Mouse (Mus musculus) hindbrain, embryonic 15.5 days (tissue): ENCODE measurements at regions not wholly inside any gene's neighbourhood (a gene's known extent, or its start where the extent isn't known, plus 50 kb on each side); places are given as distances from the start of the nearest gene placed in this dataset.

ENCODE experiments used
- ATAC-seq: fragments of 200-750 bp; cut with Nextera tagmentation; 2 replicates; pipeline ENCODE4 v1.8.0; 2017; ENCODE audit warnings: low read depth, moderate number of reproducible peaks, moderate TSS enrichment; ENCODE audit not compliant: low FRiP score
- H3K27ac ChIP-seq: fragments of 300-500 bp; sonication (generic); replicated peaks from 2 replicates; pipeline ENCODE4 v1.5.1; 2015; ENCODE audit warnings: mild to moderate bottlenecking, inconsistent platforms
- H3K27me3 ChIP-seq: fragments of 300-500 bp; sonication (generic); 2 replicates; pipeline ENCODE4 v1.6.1; 2015; ENCODE audit warnings: control low read depth, inconsistent platforms
- H3K36me3 ChIP-seq: fragments of 300-500 bp; sonication (generic); 2 replicates; pipeline ENCODE4 v1.6.1; 2015; ENCODE audit warnings: control low read depth, inconsistent platforms
- H3K4me1 ChIP-seq: fragments of 300-500 bp; sonication (generic); replicated peaks from 2 replicates; pipeline ENCODE4 v1.6.1; 2015; ENCODE audit warnings: control low read depth, inconsistent platforms
- H3K4me2 ChIP-seq: fragments of 300-500 bp; sonication (generic); 2 replicates; pipeline ENCODE4 v1.6.1; 2015; ENCODE audit warnings: moderate library complexity, mild to moderate bottlenecking, inconsistent platforms
- H3K4me3 ChIP-seq: fragments of 300-500 bp; sonication (generic); 2 replicates; pipeline ENCODE4 v1.5.1; 2015; ENCODE audit warnings: mild to moderate bottlenecking, inconsistent platforms
- H3K9ac ChIP-seq: fragments of 300-500 bp; sonication (generic); 2 replicates; pipeline ENCODE4 v1.6.1; 2015; ENCODE audit warnings: inconsistent platforms
- H3K9me3 ChIP-seq: fragments of 300-500 bp; sonication (generic); 2 replicates; pipeline ENCODE4 v1.6.1; 2016; ENCODE audit warnings: control low read depth, inconsistent platforms
- WGBS: fragments of 180-500 bp; shearing (Covaris S2); methylation state at CpG from one replicate; pipeline ENCODE4 v1.1.7; 2015; 5-methylcytosine and 5-hydroxymethylcytosine counted together

DNA sequence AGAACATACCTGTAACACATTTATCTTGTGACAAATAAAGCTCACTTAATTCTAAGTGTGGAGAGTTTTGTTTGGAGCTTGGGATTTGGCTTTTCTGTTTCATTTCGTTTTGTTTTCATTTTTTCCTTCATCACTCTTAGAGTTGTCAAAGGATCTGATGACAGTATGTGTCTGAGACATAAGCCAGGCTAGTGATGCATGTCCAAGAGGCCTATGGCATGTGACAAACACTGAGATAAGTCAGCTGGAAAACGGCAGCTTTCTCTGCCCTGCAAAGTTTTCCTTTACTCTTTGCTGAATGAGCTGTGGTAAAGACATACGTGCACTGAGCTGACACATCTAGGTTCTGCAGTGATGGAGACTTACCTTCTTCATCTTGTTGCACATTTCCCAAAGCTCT is 58.3 kb upstream of the Nampt start:
- no peak overlapping the region for H3K4me2 ChIP-seq
- no peak overlapping the region for H3K27ac ChIP-seq
- H3K36me3 ChIP-seq: no peaks in the 10 kb centered on the region
- no peaks in the 10 kb centered on the region for H3K27me3 ChIP-seq
- WGBS: 60% methylated on average over 3 of the region's 3 CpGs
- no peaks in the 10 kb centered on the region for H3K9me3 ChIP-seq
- no peak for ATAC-seq
- H3K4me1 ChIP-seq: no peaks in the 10 kb centered on the region
- no peak overlapping the region for H3K4me3 ChIP-seq
- no peak overlapping the region for H3K9ac ChIP-seq

DNA sequence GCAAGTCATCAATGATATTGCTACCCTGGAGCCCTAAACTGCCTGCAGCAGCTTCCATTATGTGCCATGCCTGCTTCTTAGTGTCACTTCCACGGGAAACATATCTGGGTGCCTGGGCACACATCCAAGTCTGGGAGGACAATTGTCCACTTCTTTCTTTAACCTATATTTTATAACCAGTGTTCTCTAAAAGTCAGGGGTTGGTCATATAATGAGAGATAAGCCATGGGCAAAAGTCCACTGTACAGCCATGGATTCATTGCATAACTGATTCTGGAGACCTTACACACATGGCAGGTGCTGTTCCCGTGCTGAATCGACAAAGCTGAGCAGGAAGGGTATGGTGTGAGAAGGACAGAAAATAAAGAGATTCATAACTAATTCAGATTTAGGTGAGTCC is 55.1 kb upstream of the Nampt start:
- WGBS: 83% methylated on average over 3 of the region's 3 CpGs
- Histone ChIP-seq H3K9me3 (no peaks in the 10 kb centered on the region), H3K4me1 (no peaks in the 10 kb centered on the region), H3K27me3 (no peaks in the 10 kb centered on the region), H3K27ac (no peak overlapping the region), H3K36me3 (no peaks in the 10 kb centered on the region), H3K4me2 (no peak overlapping the region), H3K4me3 (no peak overlapping the region), H3K9ac (no peak overlapping the region)
- ATAC-seq: no peak

DNA sequence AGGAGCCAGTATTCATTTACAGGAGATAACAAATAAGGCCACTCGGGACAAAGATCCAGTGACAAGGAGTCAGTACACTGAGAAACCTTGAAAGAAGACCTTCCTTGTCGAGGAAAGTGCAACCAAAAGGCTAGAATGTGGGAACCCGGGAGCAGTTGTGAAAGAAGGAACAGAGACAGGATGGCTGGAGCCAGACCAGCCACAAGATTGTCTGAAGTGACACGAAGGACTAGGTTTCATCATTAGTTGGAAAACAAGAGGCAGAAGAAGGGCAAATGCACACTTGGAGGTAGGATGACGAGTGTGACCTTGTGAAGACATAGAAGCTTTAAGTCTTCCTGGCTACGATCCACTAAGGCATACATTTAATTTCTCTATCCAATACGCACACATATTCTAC is 54.6 kb upstream of the Nampt start:
- no peak overlapping the region for H3K4me3 ChIP-seq
- no peaks in the 10 kb centered on the region for H3K4me1 ChIP-seq
- no peak for ATAC-seq
- 86% methylated on average over 7 of the region's 7 CpGs for WGBS
- no peaks in the 10 kb centered on the region for H3K9me3 ChIP-seq
- no peak overlapping the region for H3K9ac ChIP-seq
- H3K27ac ChIP-seq: no peak overlapping the region
- no peak overlapping the region for H3K4me2 ChIP-seq
- no peaks in the 10 kb centered on the region for H3K36me3 ChIP-seq
- no peaks in the 10 kb centered on the region for H3K27me3 ChIP-seq

DNA sequence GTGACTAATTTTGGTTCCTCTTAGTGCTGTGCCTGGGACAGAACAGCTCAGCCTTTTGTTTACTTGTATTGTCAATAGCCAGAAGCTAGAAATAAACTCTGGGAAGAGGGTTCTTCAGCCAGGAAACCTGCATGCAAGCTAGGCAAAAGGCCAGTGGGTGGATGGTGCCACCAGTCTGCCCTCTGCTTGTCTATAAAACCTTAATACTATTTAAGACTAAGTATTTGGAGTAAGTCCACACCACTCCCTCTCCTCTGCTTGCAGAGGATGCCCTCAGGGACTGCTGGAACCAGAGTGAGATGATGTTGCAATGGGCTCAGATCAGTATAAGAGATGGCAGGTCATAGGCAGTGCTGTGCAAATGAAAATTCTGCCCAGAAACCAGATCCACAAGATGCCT is 53.5 kb upstream of the Nampt start:
- Histone ChIP-seq H3K9me3 (no peaks in the 10 kb centered on the region), H3K4me1 (no peaks in the 10 kb centered on the region), H3K36me3 (no peaks in the 10 kb centered on the region), H3K4me2 (no peak overlapping the region), H3K27ac (no peak overlapping the region), H3K4me3 (no peak overlapping the region), H3K27me3 (no peaks in the 10 kb centered on the region), H3K9ac (no peak overlapping the region)
- ATAC-seq: no peak

DNA sequence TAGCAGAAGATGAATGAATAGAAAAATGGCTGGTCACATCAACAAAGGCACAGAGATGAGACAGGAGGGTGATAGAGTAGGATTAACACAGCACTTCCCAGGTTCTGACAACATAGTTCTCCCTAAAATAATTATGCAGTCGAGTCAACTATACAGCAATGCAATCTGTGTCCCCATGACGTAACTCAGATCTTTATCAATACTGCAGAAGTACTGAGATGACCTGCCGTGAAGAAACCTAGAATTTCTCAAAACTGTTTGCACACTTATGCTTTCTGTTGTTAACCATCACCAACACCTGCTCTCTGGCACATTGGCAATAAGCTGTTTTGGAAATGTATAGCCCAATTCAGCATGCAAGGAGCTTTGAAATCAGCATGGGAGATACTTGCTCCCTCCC is 52.8 kb upstream of the Nampt start:
- Histone ChIP-seq H3K36me3 (no peaks in the 10 kb centered on the region), H3K27ac (no peak overlapping the region), H3K4me2 (no peak overlapping the region), H3K9me3 (no peaks in the 10 kb centered on the region), H3K27me3 (no peaks in the 10 kb centered on the region), H3K4me3 (no peak overlapping the region), H3K4me1 (no peaks in the 10 kb centered on the region), H3K9ac (no peak overlapping the region)
- 88% methylated on average over 3 of the region's 3 CpGs for WGBS
- no peak for ATAC-seq

DNA sequence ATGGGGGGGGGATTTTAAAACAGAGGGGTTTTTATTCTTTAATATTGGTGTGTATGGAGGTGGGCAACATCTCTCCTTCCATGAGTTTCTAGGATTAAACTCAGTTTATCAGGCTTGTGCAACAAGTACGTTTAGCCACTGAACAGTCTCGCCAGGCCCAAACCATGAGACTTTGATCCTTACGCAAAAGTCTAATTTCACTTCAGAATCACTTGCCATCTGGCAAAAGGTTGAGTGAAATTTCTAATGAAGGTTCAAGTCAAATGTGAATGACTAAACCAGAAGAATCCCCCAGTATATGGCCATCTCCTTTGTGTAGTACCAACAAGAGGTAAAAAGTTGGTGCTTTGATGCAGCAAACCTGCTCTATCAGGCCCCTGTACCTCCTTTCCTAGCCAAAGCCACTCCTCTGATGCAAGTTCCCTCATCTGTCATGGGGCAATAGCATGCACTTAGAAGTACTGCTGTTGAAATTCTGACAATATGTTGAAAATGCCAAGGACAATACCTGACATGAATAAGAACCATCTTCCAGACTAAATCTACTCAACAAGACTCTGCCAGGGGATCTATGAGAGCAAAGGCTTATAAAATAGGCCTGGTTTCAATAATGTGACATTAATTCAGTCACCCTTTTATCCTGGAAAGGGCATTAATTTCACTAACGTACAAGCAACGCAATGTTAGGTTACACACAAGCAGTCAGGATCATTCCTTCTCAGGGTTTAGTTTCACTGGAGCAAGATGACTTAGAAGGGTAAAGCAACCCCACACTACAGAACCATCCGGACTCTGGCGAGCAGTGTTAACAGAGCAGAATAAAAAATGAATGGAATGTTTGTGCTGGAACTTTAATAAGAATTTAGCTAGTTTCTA is 51.9 kb upstream of the Nampt start:
- Histone ChIP-seq H3K27me3 (no peaks in the 10 kb centered on the region), H3K4me1 (no peaks in the 10 kb centered on the region), H3K27ac (no peak overlapping the region), H3K4me2 (no peak overlapping the region), H3K9ac (no peak overlapping the region), H3K9me3 (no peaks in the 10 kb centered on the region), H3K36me3 (no peaks in the 10 kb centered on the region), H3K4me3 (no peak overlapping the region)
- ATAC-seq: no peak
- 94% methylated on average over 7 of the region's 7 CpGs for WGBS

DNA sequence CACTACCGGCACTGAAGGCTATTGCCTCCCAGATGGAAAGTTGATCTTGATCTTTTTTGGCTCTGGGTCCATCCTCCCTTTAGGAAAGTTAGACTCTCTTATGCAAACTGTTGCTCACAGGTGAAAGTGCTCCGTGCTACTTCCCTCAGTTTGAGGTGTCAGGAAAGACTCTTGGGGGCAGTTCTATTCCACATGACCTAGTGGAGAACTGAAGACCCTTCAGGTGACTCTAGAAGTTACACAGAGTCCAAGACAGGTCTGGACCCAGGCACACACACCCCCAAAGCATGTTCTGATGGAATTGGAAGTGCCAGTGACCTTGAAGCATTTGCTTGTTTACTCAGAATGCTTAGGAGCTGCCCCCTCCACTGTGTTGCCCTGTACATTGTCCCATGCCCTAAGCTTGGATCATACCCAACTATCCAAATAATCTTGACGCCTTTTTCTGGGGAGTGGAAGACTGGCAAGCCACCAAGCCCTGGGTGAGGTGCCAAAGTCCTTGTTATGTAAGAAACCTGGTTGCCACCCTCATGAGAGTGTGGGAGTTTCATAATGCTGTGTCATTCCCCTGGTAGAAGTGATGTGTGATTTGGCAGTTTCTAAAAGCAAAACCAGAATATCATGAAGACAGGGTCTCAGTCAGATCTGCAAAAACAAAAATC is 51.1 kb upstream of the Nampt start:
- H3K4me3 ChIP-seq: no peak overlapping the region
- no peak overlapping the region for H3K27ac ChIP-seq
- no peak for ATAC-seq
- no peaks in the 10 kb centered on the region for H3K36me3 ChIP-seq
- no peaks in the 10 kb centered on the region for H3K4me1 ChIP-seq
- H3K27me3 ChIP-seq: no peaks in the 10 kb centered on the region
- no peak overlapping the region for H3K9ac ChIP-seq
- 80% methylated on average over 3 of the region's 3 CpGs for WGBS
- H3K9me3 ChIP-seq: no peaks in the 10 kb centered on the region
- no peak overlapping the region for H3K4me2 ChIP-seq

DNA sequence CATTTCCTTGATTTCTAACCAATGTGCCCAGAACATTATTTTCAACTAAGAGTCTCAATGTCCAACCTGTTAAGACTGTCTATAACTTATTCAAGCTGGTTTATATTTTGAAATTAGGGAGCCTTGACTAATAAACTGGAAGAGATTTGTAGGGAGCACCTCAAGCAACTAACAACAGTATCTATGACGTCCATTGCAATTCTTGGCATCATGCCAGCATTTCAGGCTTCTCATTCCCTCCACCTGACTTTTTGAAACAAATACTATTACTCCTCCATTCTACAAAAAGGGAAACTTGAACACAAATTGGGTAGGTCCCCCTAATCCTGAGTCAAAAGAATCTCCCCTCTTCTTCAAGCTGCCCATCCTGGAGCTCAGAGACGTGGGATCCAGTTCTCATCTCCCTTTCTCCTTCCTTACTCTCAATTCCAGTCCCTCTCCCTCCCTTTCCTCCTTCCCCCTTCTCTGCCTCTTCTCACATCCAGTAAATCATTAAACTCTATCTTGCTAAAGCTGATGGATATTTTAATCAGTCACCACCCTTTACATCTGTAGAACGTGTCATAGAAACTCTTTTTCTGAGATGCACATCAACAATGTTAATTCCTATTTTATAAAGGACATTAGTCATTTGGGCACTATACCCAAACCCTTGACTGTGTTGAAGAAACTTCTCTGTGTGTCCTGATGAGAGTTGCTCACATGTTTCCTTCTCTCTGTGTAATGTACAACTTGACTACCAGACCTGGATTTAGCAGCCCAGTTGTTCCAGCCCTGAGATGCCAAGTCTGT is 50.4 kb upstream of the Nampt start:
- no peak overlapping the region for H3K4me2 ChIP-seq
- WGBS: 68% methylated on average over 3 of the region's 3 CpGs
- H3K27ac ChIP-seq: no peak overlapping the region
- H3K9ac ChIP-seq: no peak overlapping the region
- H3K4me1 ChIP-seq: no peaks in the 10 kb centered on the region
- no peak for ATAC-seq
- no peaks in the 10 kb centered on the region for H3K9me3 ChIP-seq
- no peaks in the 10 kb centered on the region for H3K36me3 ChIP-seq
- no peaks in the 10 kb centered on the region for H3K27me3 ChIP-seq
- H3K4me3 ChIP-seq: no peak overlapping the region
